Mouse (Mus musculus) liver, postnatal 0 days (tissue): ENCODE results near the gene Bri3.

Experiments
- CTCF ChIP-seq: sonication (generic); IDR thresholded peaks from 2 replicates; pipeline ENCODE4 v1.5.1; 2016; ENCODE audit warnings: antibody characterized with exemption, low read depth
- EP300 ChIP-seq: IDR thresholded peaks from 2 replicates; pipeline ENCODE4 v1.6.1; 2016; ENCODE audit warnings: antibody characterized with exemption, low read depth, mild to moderate bottlenecking

DNA sequence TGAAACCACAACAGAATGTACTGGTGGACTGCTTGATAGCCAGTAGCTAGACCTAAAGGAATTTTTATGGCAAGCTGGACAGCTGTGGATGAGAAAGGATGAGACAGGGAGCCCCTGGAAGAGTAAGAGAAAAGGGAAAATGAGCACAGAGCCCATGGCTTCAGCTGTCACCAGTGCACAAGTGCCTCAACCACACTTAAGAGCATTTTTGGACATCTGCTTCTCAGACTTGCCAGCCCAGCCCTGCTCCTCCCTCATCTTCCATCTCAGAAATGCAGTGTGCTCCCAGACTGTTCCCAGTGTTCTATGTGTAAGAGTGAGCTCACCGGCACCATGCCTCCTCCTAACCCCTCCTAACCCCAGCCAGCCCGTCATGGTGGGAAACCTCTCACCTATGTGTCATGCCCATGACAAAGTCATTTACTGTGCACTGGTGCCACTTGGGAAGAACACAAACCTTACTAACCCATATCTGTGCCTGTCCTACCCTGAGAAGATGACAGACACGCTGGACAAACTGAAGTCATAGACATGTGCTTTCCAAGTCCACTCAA lies 43.1 kb downstream of the Bri3 start:
- TF ChIP-seq CTCF (no peak), EP300 (no peak)
